In the genomic region with DNA sequence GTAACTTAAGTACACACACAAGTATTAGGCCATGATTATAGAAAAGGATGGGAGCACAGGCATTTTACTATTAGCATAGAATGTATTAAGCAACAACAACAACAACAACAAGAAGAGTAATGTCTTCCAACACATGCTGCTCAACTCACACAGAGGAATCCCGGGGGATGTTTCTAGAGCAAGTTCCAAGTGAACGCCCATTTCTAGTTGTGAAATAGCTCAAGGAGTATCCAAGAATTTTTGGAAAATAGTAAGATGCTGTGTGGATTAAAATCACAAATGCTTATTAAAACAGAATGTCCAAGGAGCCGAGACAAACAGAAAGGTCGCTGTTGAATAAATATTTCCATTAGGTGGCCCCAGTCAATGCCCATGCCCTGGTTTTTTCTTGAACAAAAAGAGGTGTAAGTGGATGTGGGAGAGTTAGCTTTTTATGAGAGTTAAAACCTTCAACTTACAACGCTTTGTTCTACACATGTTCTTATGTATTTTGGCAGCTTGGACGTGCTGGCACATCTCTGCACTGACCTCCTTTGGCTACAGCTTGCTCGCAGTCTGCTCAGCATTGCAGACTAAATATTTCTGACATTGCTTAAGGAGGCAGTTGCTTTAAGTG, we compare ENCODE assay signal across 16 mouse cellular contexts.
DNase-seq lines count a peak whose midpoint lies in the region; ATAC-seq and TF ChIP-seq lines count a peak whose summit lies in the region.
"Had no signal": no experiment of that assay in that cellular context is flagged by ENCODE, and none has a peak within 500 bp of the region (broad histone marks: within the 10 kb centered on the region; RNA-seq: fewer than 3 reads in every experiment).

No protein-coding gene starts in this region.

- DNase-seq in adrenal gland, postnatal 14 days = peak; percentile 24
- no peak for DNase-seq in adrenal gland, adult 8-10 months
- no peak for DNase-seq in hindbrain, postnatal 0 days (ENCODE audit: low spot score)
- no peak for DNase-seq in hindbrain, embryonic 10.5 days (ENCODE audit: low spot score)
- DNase-seq in adipocyte (ENCODE audit: low spot score) = peak; percentile 85
- DNase-seq in thymus, postnatal 36 days = no peak
- DNase-seq: cerebellum, adult 9-10 months; liver, postnatal 0 days; right cerebral cortex, postnatal 4 days; thymus, adult 2 months had no signal

- 59% methylated on average over 7 of the region's 7 CpGs for WGBS in hindbrain, postnatal 0 days
- WGBS in hindbrain, embryonic 10.5 days = 90% methylated on average over 7 of the region's 7 CpGs
- 37% methylated on average over 7 of the region's 7 CpGs for WGBS in lung, embryonic 15.5 days

- no peaks in the 10 kb centered on the region for H3K36me3 ChIP-seq in hindbrain, postnatal 0 days (ENCODE audit: insufficient read depth, low read length)
- no peaks in the 10 kb centered on the region for H3K36me3 ChIP-seq in hindbrain, embryonic 10.5 days
- H3K36me3 ChIP-seq in lung, embryonic 15.5 days = no peaks in the 10 kb centered on the region
- H3K36me3 ChIP-seq: embryonic facial prominence, embryonic 15.5 days; G1E; hindbrain, embryonic 15.5 days; limb, embryonic 10.5 days had no signal

- H3K4me1 ChIP-seq in hindbrain, postnatal 0 days (ENCODE audit: insufficient read depth, low read length) = 0 out of 2 replicates have a peak, but pooled peaks cover 9% of the 10 kb centered on the region
- peaks cover 27% of the 10 kb centered on the region for H3K4me1 ChIP-seq in hindbrain, embryonic 10.5 days (replicated peaks)
- peaks cover 44% of the 10 kb centered on the region for H3K4me1 ChIP-seq in lung, embryonic 15.5 days

- H3K4me3 ChIP-seq in hindbrain, postnatal 0 days (ENCODE audit: low read length) = no peak overlapping the region
- H3K4me3 ChIP-seq in hindbrain, embryonic 10.5 days = no peak overlapping the region
- H3K4me3 ChIP-seq in lung, embryonic 15.5 days = no peak overlapping the region
- H3K4me3 ChIP-seq: embryonic facial prominence, embryonic 15.5 days; hindbrain, embryonic 15.5 days; limb, embryonic 10.5 days had no signal

- no peak overlapping the region for H3K4me2 ChIP-seq in hindbrain, postnatal 0 days (ENCODE audit: low read depth, low read length)
- H3K4me2 ChIP-seq in lung, embryonic 15.5 days = no peak overlapping the region
- H3K4me2 ChIP-seq: embryonic facial prominence, embryonic 15.5 days; hindbrain, embryonic 15.5 days had no signal

- ATAC-seq in hindbrain, postnatal 0 days = 0 out of 2 replicates have a peak, but pooled peaks have one; percentile 40
- peak; percentile 79 for ATAC-seq in lung, embryonic 15.5 days (ENCODE audit: borderline replicate concordance, extremely low read depth, low FRiP score, low TSS enrichment)
- no peak for ATAC-seq in granulocyte monocyte progenitor cell, adult 5-6 weeks (replicated peaks; ENCODE audit: poor library complexity, severe bottlenecking)
- ATAC-seq: liver, postnatal 0 days had no signal

- H3K27ac ChIP-seq in hindbrain, postnatal 0 days = no peak overlapping the region
- H3K27ac ChIP-seq in hindbrain, embryonic 10.5 days = no peak overlapping the region
- H3K27ac ChIP-seq in lung, embryonic 15.5 days = peak overlapping the region; percentile 62
- H3K27ac ChIP-seq: embryonic facial prominence, embryonic 15.5 days; hindbrain, embryonic 15.5 days; limb, embryonic 10.5 days had no signal

- H3K9ac ChIP-seq in hindbrain, postnatal 0 days (replicated peaks; ENCODE audit: low read length) = no peak overlapping the region
- no peak overlapping the region for H3K9ac ChIP-seq in lung, embryonic 15.5 days
- H3K9ac ChIP-seq: embryonic facial prominence, embryonic 15.5 days; hindbrain, embryonic 15.5 days; liver, postnatal 0 days had no signal

- no peaks in the 10 kb centered on the region for H3K27me3 ChIP-seq in hindbrain, postnatal 0 days (ENCODE audit: insufficient read depth, low read length)
- H3K27me3 ChIP-seq in hindbrain, embryonic 10.5 days (ENCODE audit: insufficient read depth, poor library complexity, severe bottlenecking) = no peaks in the 10 kb centered on the region
- no peaks in the 10 kb centered on the region for H3K27me3 ChIP-seq in lung, embryonic 15.5 days
- H3K27me3 ChIP-seq: embryonic facial prominence, embryonic 15.5 days; hindbrain, embryonic 15.5 days had no signal

- no peak for TF ChIP-seq CTCF in hindbrain, postnatal 0 days (IDR thresholded peaks at IDR 0.05; ENCODE audit: low read depth)

- H3K9me3 ChIP-seq in hindbrain, postnatal 0 days (ENCODE audit: low read length) = no peaks in the 10 kb centered on the region
- no peaks in the 10 kb centered on the region for H3K9me3 ChIP-seq in hindbrain, embryonic 10.5 days
- no peaks in the 10 kb centered on the region for H3K9me3 ChIP-seq in lung, embryonic 15.5 days
- H3K9me3 ChIP-seq: embryonic facial prominence, embryonic 15.5 days; G1E; hindbrain, embryonic 15.5 days; limb, embryonic 10.5 days had no signal

Comparison
In these comparisons a context has a peak if more than half of its experiments do, and no peak if none do; other contexts are left out.
1. DNase-seq: peak in adrenal gland, postnatal 14 days (single experiment) and adipocyte (single experiment); none in adrenal gland, adult 8-10 months (single experiment), hindbrain, postnatal 0 days (single experiment), hindbrain, embryonic 10.5 days (single experiment) and thymus, postnatal 36 days (0 of 2).